Mouse (Mus musculus) forebrain, embryonic 14.5 days (tissue): ENCODE data around the gene Hdlbp. TPM values are rescaled to one million over a fixed set of nuclear protein-coding genes. Genes with fewer than 3 reads are reported as not detected.

Experiments used
- polyA plus RNA-seq: library from polyadenylated mRNA; unstranded; fragments of >200 nt; fragmentation: Nextera tagmentation; extraction: Ambion mirVana; gene quantifications from 2 replicates; pipeline ENCODE4 v1.2.1, GENCODE M21; 2014

Gene Hdlbp
- polyA plus RNA-seq, 1 experiment from 2014 or later = 63.8 TPM

Other genes starting within 250 kb of the Hdlbp start
- gene Sned1, start 243.0 kb downstream of the Hdlbp start, polyA plus RNA-seq = 1.8 and 2.5 TPM in 2 replicates
- 21.9 and 28.0 TPM in 2 replicates for gene Mterf4, start 172.9 kb downstream of the Hdlbp start, polyA plus RNA-seq
- gene Ppp1r7, start 136.0 kb downstream of the Hdlbp start, polyA plus RNA-seq = 48.9 and 62.4 TPM in 2 replicates
- 5.6 and 6.9 TPM in 2 replicates for gene Pask, start 135.3 kb downstream of the Hdlbp start, polyA plus RNA-seq
- not detected in 2 replicates for gene Ano7, start 104.9 kb downstream of the Hdlbp start, polyA plus RNA-seq
- gene Farp2, start 33.3 kb upstream of the Hdlbp start, polyA plus RNA-seq = 2.9 and 3.7 TPM in 2 replicates
- gene Stk25, start 179.8 kb upstream of the Hdlbp start, polyA plus RNA-seq = 354 and 364 TPM in 2 replicates
- gene Bok, start 206.8 kb upstream of the Hdlbp start, polyA plus RNA-seq = 83.3 and 87.6 TPM in 2 replicates